Mouse (Mus musculus): ENCODE results near the gene Fxyd6. TPM values are rescaled to one million over a fixed set of nuclear protein-coding genes. Genes with fewer than 3 reads are reported as not detected.

Fxyd6 gene
- polyA plus RNA-seq, 1 experiment from 2014 or later = 377 TPM

GRCm38 (mm10) chr9:45402957-45403356 is 33.0 kb downstream of the Fxyd6 start:
- no peaks in the 10 kb centered on the region for H3K36me3 ChIP-seq (replicated peaks; ENCODE audit: control insufficient read depth, insufficient read depth)
- no peak for ATAC-seq (ENCODE audit: low FRiP score)
- H3K9me3 ChIP-seq (ENCODE audit: control insufficient read depth, low read length) = no peaks in the 10 kb centered on the region
- no peak overlapping the region for H3K9ac ChIP-seq
- DNase-seq (ENCODE audit: low spot score) = no peak
- H3K4me2 ChIP-seq (replicated peaks) = no peak overlapping the region
- H3K4me3 ChIP-seq (replicated peaks; ENCODE audit: low read length) = no peak overlapping the region
- 60% methylated on average over 2 of the region's 2 CpGs for WGBS
- H3K27ac ChIP-seq = no peak overlapping the region
- no peaks in the 10 kb centered on the region for H3K4me1 ChIP-seq (replicated peaks; ENCODE audit: control insufficient read depth, insufficient read depth, low read length)
- no peaks in the 10 kb centered on the region for H3K27me3 ChIP-seq (ENCODE audit: control insufficient read depth, insufficient read depth, low read length)

GRCm38 (mm10) chr9:45405694-45406093 is 35.7 kb downstream of the Fxyd6 start:
- no peak for ATAC-seq (ENCODE audit: low FRiP score)
- Histone ChIP-seq H3K36me3 (replicated peaks; ENCODE audit: control insufficient read depth, insufficient read depth) (no peaks in the 10 kb centered on the region), H3K9me3 (ENCODE audit: control insufficient read depth, low read length) (no peaks in the 10 kb centered on the region), H3K27me3 (ENCODE audit: control insufficient read depth, insufficient read depth, low read length) (no peaks in the 10 kb centered on the region), H3K4me3 (replicated peaks; ENCODE audit: low read length) (no peak overlapping the region), H3K27ac (no peak overlapping the region), H3K9ac (no peak overlapping the region), H3K4me2 (replicated peaks) (no peak overlapping the region), H3K4me1 (replicated peaks; ENCODE audit: control insufficient read depth, insufficient read depth, low read length) (no peaks in the 10 kb centered on the region)
- 62% methylated on average over 5 of the region's 5 CpGs for WGBS
- no peak for DNase-seq (ENCODE audit: low spot score)

- 80% methylated on average over 3 of the region's 3 CpGs for WGBS
- no peak for ATAC-seq (ENCODE audit: low FRiP score)
- Histone ChIP-seq H3K9ac (no peak overlapping the region), H3K27me3 (ENCODE audit: control insufficient read depth, insufficient read depth, low read length) (no peaks in the 10 kb centered on the region), H3K4me1 (replicated peaks; ENCODE audit: control insufficient read depth, insufficient read depth, low read length) (no peaks in the 10 kb centered on the region), H3K36me3 (replicated peaks; ENCODE audit: control insufficient read depth, insufficient read depth) (no peaks in the 10 kb centered on the region), H3K27ac (no peak overlapping the region), H3K4me3 (replicated peaks; ENCODE audit: low read length) (no peak overlapping the region), H3K4me2 (replicated peaks) (no peak overlapping the region), H3K9me3 (ENCODE audit: control insufficient read depth, low read length) (no peaks in the 10 kb centered on the region)
- DNase-seq (ENCODE audit: low spot score) = no peak
Measured at GRCm38 (mm10) chr9:45406808-45407207, 36.8 kb downstream of the Fxyd6 start.

GRCm38 (mm10) chr9:45407706-45408675 is 38.0 kb downstream of the Fxyd6 start:
- H3K9ac ChIP-seq = peak overlapping the region; percentile 46; the same call in 1 of the 2 replicates
- DNase-seq (ENCODE audit: low spot score) (peak; percentile 81), ATAC-seq (ENCODE audit: low FRiP score) (peak; percentile 69)
- H3K36me3 ChIP-seq (replicated peaks; ENCODE audit: control insufficient read depth, insufficient read depth) = no peaks in the 10 kb centered on the region
- H3K27me3 ChIP-seq (ENCODE audit: control insufficient read depth, insufficient read depth, low read length) = no peaks in the 10 kb centered on the region
- H3K27ac ChIP-seq = 0 out of 2 replicates have a peak overlapping the region, but pooled peaks have one; percentile 14
- 43% methylated on average over 33 of the region's 33 CpGs for WGBS
- peak overlapping the region; percentile 26 for H3K4me3 ChIP-seq (replicated peaks; ENCODE audit: low read length)
- H3K9me3 ChIP-seq (ENCODE audit: control insufficient read depth, low read length) = no peaks in the 10 kb centered on the region
- peak overlapping the region; percentile 52 for H3K4me2 ChIP-seq (replicated peaks)
- no peaks in the 10 kb centered on the region; the same call in 1 of the 2 replicates for H3K4me1 ChIP-seq (replicated peaks; ENCODE audit: control insufficient read depth, insufficient read depth, low read length)

- no peaks in the 10 kb centered on the region for H3K36me3 ChIP-seq (replicated peaks; ENCODE audit: control insufficient read depth, insufficient read depth)
- H3K27ac ChIP-seq = no peak overlapping the region
- no peak overlapping the region for H3K4me3 ChIP-seq (replicated peaks; ENCODE audit: low read length)
- H3K27me3 ChIP-seq (ENCODE audit: control insufficient read depth, insufficient read depth, low read length) = no peaks in the 10 kb centered on the region
- no peaks in the 10 kb centered on the region; the same call in 1 of the 2 replicates for H3K4me1 ChIP-seq (replicated peaks; ENCODE audit: control insufficient read depth, insufficient read depth, low read length)
- 83% methylated on average over 5 of the region's 5 CpGs for WGBS
- no peak for ATAC-seq (ENCODE audit: low FRiP score)
- no peak for DNase-seq (ENCODE audit: low spot score)
- no peaks in the 10 kb centered on the region for H3K9me3 ChIP-seq (ENCODE audit: control insufficient read depth, low read length)
- no peak overlapping the region for H3K9ac ChIP-seq
- H3K4me2 ChIP-seq (replicated peaks) = no peak overlapping the region
Measured at GRCm38 (mm10) chr9:45410193-45410592, 40.2 kb downstream of the Fxyd6 start.

- Histone ChIP-seq H3K27me3 (ENCODE audit: control insufficient read depth, insufficient read depth, low read length) (no peaks in the 10 kb centered on the region), H3K9ac (no peak overlapping the region), H3K4me1 (replicated peaks; ENCODE audit: control insufficient read depth, insufficient read depth, low read length) (no peaks in the 10 kb centered on the region; the same call in 1 of the 2 replicates), H3K36me3 (replicated peaks; ENCODE audit: control insufficient read depth, insufficient read depth) (no peaks in the 10 kb centered on the region), H3K4me2 (replicated peaks) (no peak overlapping the region), H3K9me3 (ENCODE audit: control insufficient read depth, low read length) (no peaks in the 10 kb centered on the region), H3K27ac (no peak overlapping the region), H3K4me3 (replicated peaks; ENCODE audit: low read length) (no peak overlapping the region)
- WGBS = 95% methylated on average over 2 of the region's 2 CpGs
- ATAC-seq (ENCODE audit: low FRiP score) (no peak), DNase-seq (ENCODE audit: low spot score) (no peak)
Measured at GRCm38 (mm10) chr9:45410614-45411013, 40.6 kb downstream of the Fxyd6 start.

GRCm38 (mm10) chr9:45411111-45411510 is 41.1 kb downstream of the Fxyd6 start:
- H3K4me2 ChIP-seq (replicated peaks) = no peak overlapping the region
- H3K4me3 ChIP-seq (replicated peaks; ENCODE audit: low read length) = no peak overlapping the region
- DNase-seq (ENCODE audit: low spot score) (no peak), ATAC-seq (ENCODE audit: low FRiP score) (no peak)
- no peaks in the 10 kb centered on the region for H3K36me3 ChIP-seq (replicated peaks; ENCODE audit: control insufficient read depth, insufficient read depth)
- WGBS = 86% methylated on average over 3 of the region's 3 CpGs
- H3K4me1 ChIP-seq (replicated peaks; ENCODE audit: control insufficient read depth, insufficient read depth, low read length) = no peaks in the 10 kb centered on the region; the same call in 1 of the 2 replicates
- H3K27me3 ChIP-seq (ENCODE audit: control insufficient read depth, insufficient read depth, low read length) = no peaks in the 10 kb centered on the region
- H3K27ac ChIP-seq = no peak overlapping the region
- H3K9me3 ChIP-seq (ENCODE audit: control insufficient read depth, low read length) = no peaks in the 10 kb centered on the region
- no peak overlapping the region for H3K9ac ChIP-seq

GRCm38 (mm10) chr9:45411803-45412202 is 41.8 kb downstream of the Fxyd6 start:
- ATAC-seq (ENCODE audit: low FRiP score) (peak; percentile 54; the same call in 1 of the 2 replicates), DNase-seq (ENCODE audit: low spot score) (peak; percentile 87)
- Histone ChIP-seq H3K27ac (no peak overlapping the region), H3K9me3 (ENCODE audit: control insufficient read depth, low read length) (no peaks in the 10 kb centered on the region), H3K4me3 (replicated peaks; ENCODE audit: low read length) (no peak overlapping the region), H3K9ac (no peak overlapping the region), H3K27me3 (ENCODE audit: control insufficient read depth, insufficient read depth, low read length) (no peaks in the 10 kb centered on the region), H3K4me2 (replicated peaks) (peak overlapping the region; percentile 43), H3K36me3 (replicated peaks; ENCODE audit: control insufficient read depth, insufficient read depth) (no peaks in the 10 kb centered on the region), H3K4me1 (replicated peaks; ENCODE audit: control insufficient read depth, insufficient read depth, low read length) (no peaks in the 10 kb centered on the region; the same call in 1 of the 2 replicates)
- WGBS = 19% methylated on average over 7 of the region's 7 CpGs

- no peak; the same call in 1 of the 2 replicates for ATAC-seq (ENCODE audit: low FRiP score)
Measured at GRCm38 (mm10) chr9:45412287-45412686, 42.3 kb downstream of the Fxyd6 start.

More at GRCm38 (mm10) chr9:45412287-45412686, 42.3 kb downstream of the Fxyd6 start:
- Histone ChIP-seq H3K27ac (no peak overlapping the region), H3K9me3 (ENCODE audit: control insufficient read depth, low read length) (no peaks in the 10 kb centered on the region), H3K27me3 (ENCODE audit: control insufficient read depth, insufficient read depth, low read length) (no peaks in the 10 kb centered on the region), H3K4me3 (replicated peaks; ENCODE audit: low read length) (no peak overlapping the region), H3K9ac (no peak overlapping the region), H3K4me1 (replicated peaks; ENCODE audit: control insufficient read depth, insufficient read depth, low read length) (no peaks in the 10 kb centered on the region; the same call in 1 of the 2 replicates), H3K36me3 (replicated peaks; ENCODE audit: control insufficient read depth, insufficient read depth) (no peaks in the 10 kb centered on the region), H3K4me2 (replicated peaks) (peak overlapping the region; percentile 43)
- WGBS = 6% methylated on average over 10 of the region's 10 CpGs
- DNase-seq (ENCODE audit: low spot score) = peak; percentile 91

Data from hindbrain, embryonic 14.5 days (tissue).